Mouse (Mus musculus) right cerebral cortex, postnatal 4 days (tissue): ENCODE measurements around the gene Srrm4.

ENCODE experiments used
- DNase-seq: peaks from one replicate; pipeline ENCODE4 v3.0.0-alpha.2; 2022

The Srrm4 gene

GRCm38 (mm10) chr5:116486135-116486534 lies 105.5 kb downstream of the Srrm4 start:
- no peak for DNase-seq

- no peak for DNase-seq
Measured at GRCm38 (mm10) chr5:116485069-116485468, 106.5 kb downstream of the Srrm4 start.

DNA sequence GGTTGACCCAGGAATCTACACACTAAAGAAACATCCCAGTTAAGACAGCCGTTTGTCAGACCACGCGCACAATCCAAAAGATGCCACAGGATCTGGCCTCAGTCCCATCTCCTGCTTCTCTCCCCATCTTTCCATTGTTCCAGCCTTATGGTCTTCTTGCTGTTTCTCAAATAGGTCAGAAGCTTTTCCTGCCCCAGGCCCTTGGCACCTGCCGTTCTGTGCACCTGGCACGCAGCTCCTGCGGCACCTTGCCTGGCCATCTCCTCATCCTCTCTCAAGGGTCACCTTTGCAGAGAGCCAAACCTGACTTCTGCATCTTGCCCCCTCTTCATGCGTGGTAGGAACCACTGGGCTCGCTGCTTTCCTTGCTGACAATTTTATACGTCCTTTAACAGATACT lies 107.4 kb downstream of the Srrm4 start:
- no peak for DNase-seq

GRCm38 (mm10) chr5:116478607-116479371 lies 112.8 kb downstream of the Srrm4 start:
- DNase-seq: no peak

- peak; percentile 69 for DNase-seq
Measured at GRCm38 (mm10) chr5:116476006-116476405, 115.6 kb downstream of the Srrm4 start.

DNA sequence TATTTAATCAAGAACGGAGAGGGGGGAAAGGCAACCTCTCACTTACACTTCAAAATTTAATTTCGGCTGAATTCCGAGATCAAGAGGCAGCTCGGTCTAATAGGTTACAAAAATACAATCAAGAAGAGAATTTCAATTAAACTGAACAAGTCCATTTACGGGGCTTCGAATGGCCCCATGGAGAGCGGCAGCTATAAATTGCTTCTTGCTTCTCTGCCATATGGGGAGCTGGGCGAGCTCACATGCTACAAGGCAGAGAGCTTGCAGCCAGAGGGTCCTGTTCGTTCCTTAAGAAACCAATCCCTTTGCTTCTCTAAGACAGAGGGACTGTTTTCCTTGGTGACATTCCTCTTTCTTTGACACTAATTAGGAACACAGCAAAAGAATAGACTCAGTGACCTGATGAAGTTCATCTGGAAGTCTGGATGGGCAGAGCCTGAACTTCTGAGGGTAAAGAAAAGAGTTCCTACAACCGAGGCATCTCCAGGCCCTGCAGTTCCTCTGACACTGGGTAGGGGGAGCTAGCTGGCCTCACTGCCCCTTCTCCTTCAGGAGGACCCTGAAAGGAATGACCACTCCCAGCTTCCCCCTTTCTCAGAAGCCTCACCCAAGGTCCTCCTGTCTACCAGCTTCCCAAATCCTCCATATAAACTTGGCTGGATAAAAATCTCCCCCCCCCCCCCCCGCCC lies 130.1 kb downstream of the Srrm4 start:
- no peak for DNase-seq

GRCm38 (mm10) chr5:116459970-116460369 lies 131.6 kb downstream of the Srrm4 start:
- DNase-seq: no peak

- no peak for DNase-seq
Measured at GRCm38 (mm10) chr5:116457791-116458190, 133.8 kb downstream of the Srrm4 start.

DNA sequence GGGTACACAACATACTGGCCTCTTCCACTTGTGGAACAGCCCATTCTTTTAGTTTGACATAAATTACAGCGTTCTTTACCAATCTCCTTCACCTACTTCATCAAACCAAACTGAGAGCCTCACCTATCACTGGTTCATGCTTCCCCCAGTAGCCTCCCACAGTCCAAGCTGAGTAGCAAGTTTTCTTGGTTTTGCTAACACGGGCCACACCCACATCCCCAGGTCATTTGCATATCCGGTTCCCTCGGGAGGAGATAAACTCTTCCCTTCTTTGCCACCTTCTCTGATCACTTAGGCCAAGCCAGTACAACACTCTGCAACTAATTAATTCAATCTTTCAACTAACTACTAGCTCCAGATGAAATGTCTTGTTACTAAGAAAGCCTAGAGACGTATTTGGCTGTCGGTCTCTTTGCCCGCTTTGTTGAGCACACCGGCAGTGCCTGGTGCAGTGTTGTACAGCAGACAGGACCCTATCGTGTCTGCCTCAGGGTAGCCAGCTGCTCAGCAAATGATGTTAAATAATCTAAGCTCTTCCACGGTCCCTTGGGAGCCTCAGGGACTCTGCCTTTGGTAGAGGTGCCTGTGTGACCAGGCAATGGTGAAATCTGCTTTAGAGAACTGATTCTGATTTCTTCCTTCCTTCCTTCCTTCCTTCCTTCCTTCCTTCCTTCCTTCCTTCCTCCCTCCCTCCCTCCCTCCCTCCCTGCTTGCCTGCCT lies 134.7 kb downstream of the Srrm4 start:
- no peak for DNase-seq

DNA sequence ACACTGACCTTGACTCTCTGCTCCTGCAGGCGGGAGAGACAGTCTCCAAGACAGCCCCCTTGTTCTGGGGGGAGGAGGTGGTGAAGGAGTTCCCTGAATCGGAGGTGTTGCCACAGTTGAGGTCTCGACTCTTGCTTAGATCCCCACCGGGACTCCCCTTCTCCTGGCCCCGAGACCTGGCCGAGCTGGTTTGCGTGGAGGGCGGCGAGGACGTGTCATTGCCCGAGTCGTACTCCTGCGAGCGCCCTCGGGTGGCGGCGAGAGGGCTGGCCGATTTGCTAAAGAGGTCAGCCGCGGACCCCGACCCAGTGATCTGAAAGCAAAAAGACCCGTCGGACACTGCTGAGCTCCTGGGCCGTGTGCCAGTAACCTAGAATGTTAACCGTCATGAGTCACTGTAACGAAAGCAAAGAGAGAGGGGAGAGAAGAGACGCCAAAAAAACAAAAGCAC lies 138.2 kb downstream of the Srrm4 start:
- DNase-seq: peak; percentile 63

DNA sequence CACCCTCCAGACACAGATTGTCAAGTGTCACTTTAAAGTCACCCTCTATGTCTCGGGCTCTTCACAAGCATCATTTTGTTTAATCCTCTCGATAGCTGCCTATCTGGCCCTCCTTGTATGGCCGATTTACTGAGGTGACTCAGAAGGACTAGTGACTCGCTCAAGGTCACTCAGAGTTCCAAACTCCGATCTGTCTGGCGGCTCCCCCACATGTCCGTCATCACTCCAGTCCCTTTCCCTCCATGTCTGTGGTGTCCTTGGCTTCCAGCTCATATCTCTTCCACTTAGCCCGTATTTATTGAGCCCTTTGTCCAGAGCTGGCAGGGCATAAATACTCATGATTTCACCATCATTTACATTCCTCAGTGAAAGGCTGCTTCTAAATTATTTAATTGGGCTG lies 140.7 kb downstream of the Srrm4 start:
- no peak for DNase-seq

DNA sequence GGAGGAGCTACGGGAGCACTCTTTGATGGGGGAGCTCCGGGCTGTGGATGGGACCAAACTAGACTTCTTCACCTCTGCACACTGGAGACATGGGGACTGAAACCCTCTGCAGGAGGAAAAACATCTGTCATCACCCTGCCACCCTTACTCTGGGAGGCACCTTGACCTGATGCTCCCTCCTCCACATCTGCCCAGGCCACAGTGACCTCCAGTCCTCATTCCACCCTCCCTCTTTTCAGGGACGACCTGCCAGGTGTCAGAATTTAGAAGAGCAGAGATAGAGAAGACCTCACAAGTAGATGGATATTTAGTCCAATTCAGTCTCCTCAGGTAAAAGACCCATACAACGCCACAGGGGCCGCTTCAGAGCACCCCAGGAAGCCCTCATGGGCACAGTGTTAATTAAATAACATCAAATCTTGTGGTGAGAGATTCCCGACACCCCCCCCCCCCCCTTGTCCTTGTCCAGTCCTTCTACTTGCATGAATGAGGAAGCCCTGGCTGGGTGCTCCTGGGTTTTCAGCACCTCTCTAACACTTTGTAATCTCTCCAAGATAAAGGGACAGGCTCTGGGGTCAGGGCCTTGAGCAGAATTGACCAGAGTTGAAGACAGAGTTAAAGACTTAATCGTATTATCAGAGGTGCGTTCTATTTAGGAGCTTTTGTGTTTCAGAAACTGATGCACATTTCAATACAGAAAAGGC lies 141.9 kb downstream of the Srrm4 start:
- no peak for DNase-seq

- DNase-seq: no peak
Measured at GRCm38 (mm10) chr5:116448409-116449191, 143.0 kb downstream of the Srrm4 start.

DNA sequence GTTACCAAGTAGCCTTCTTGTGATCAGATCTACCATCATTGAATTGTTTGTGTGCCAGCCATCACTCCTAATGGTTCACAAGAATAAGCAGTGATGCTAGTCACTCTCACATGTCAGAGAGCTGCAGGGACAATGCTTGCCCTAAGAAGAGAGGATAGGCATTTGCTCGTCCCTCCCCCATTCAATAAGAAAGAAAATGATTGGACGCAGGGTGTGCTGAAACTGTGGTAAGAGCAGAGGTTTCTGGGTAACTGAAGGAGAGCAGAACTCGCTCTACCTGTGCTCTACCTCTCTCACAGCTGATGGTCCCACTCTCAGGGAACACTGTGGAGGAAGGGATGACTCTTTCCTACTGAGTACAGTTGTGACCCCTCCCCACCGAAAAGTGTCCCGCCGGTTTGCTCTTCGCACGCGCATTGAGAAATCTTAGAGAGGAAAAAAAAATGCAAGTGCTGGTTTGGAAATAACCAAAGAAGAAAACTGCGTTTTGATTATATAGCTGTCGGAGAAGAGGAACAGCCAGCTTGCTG lies 143.7 kb downstream of the Srrm4 start:
- no peak for DNase-seq

- DNase-seq: no peak
Measured at GRCm38 (mm10) chr5:116446552-116446951, 145.1 kb downstream of the Srrm4 start.

DNA sequence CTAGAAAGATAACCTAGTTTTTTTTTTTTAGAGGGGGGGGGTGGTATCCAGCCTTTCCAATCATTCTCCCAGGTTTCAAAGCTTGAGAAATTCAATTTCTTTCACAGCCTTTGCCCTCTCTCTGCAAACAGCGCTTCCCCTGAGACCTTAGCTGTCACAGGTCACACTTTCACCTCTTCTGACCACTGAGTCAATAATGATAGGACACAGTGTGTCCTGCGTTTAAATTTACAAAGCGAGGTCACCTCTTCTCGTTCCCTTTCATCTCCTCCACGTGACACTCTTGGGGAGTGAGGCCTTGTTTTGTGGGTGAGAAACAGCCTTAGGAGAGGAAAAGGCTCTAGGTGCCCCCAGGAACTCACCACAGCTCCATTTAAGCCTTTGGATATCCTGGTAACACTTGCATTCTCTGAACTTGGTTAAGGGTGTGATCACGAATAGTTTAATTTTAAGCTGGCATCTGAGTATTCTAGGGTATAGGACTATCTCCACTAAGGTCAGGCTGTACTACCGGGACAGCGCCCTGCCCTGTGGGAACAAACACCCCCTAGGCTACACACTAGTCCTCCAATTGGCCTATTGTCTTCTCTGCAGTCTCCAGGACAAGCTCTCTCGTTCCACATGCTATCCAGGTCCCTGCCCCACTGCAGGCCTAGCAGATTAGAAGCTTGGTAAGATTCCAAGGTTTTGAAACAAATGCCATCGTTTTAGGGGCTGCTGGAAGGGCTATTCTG lies 145.8 kb downstream of the Srrm4 start:
- DNase-seq: no peak

GRCm38 (mm10) chr5:116444517-116444916 lies 147.1 kb downstream of the Srrm4 start:
- peak; percentile 61 for DNase-seq

GRCm38 (mm10) chr5:116443459-116443940 lies 148.1 kb downstream of the Srrm4 start:
- no peak for DNase-seq

GRCm38 (mm10) chr5:116442697-116443458 lies 148.7 kb downstream of the Srrm4 start:
- DNase-seq: no peak

GRCm38 (mm10) chr5:116440251-116440650 lies 151.4 kb downstream of the Srrm4 start:
- no peak for DNase-seq
